Mouse (Mus musculus) midbrain, embryonic 13.5 days (tissue): ENCODE data around the gene 4930544D05Rik. TPM values are rescaled to one million over a fixed set of nuclear protein-coding genes. Genes with fewer than 3 reads are reported as not detected.

ENCODE experiments used
- ATAC-seq: fragments of 200-750 bp; cut with Nextera tagmentation; 2 replicates; pipeline ENCODE4 v1.8.0; 2017; ENCODE audit warnings: mild to moderate bottlenecking, moderate TSS enrichment, moderate library complexity
- H3K27ac ChIP-seq: fragments of 300-500 bp; sonication (generic); 2 replicates; pipeline ENCODE4 v1.5.1; 2015; ENCODE audit warnings: inconsistent platforms, mild to moderate bottlenecking, moderate library complexity
- H3K27me3 ChIP-seq: fragments of 300-500 bp; sonication (generic); 2 replicates; pipeline ENCODE4 v1.6.1; 2015; ENCODE audit warnings: mild to moderate bottlenecking, inconsistent platforms
- H3K36me3 ChIP-seq: fragments of 300-500 bp; sonication (generic); 2 replicates; pipeline ENCODE4 v1.6.1; 2015; ENCODE audit warnings: mild to moderate bottlenecking, inconsistent platforms
- H3K4me1 ChIP-seq: fragments of 300-500 bp; sonication (generic); replicated peaks from 2 replicates; pipeline ENCODE4 v1.6.1; 2015; ENCODE audit warnings: inconsistent platforms
- H3K4me2 ChIP-seq: fragments of 300-500 bp; sonication (generic); replicated peaks from 2 replicates; pipeline ENCODE4 v1.6.1; 2015; ENCODE audit warnings: moderate library complexity, mild to moderate bottlenecking, inconsistent platforms
- H3K4me3 ChIP-seq: fragments of 300-500 bp; sonication (generic); replicated peaks from 2 replicates; pipeline ENCODE4 v1.5.1; 2015; ENCODE audit warnings: mild to moderate bottlenecking, inconsistent platforms
- H3K9ac ChIP-seq: fragments of 300-500 bp; sonication (generic); replicated peaks from 2 replicates; pipeline ENCODE4 v1.6.1; 2015; ENCODE audit warnings: mild to moderate bottlenecking, inconsistent platforms
- H3K9me3 ChIP-seq: fragments of 300-500 bp; sonication (generic); 2 replicates; pipeline ENCODE4 v1.6.1; 2016; ENCODE audit warnings: mild to moderate bottlenecking, inconsistent platforms
- WGBS: fragments of 180-500 bp; shearing (Covaris S2); methylation state at CpG from one replicate; pipeline ENCODE4 v1.1.7; 2015; 5-methylcytosine and 5-hydroxymethylcytosine counted together
- polyA plus RNA-seq: library from polyadenylated mRNA; unstranded; fragments of >200 nt; fragmentation: Nextera tagmentation; extraction: Ambion mirVana; gene quantifications from 2 replicates; pipeline ENCODE4 v1.2.1, GENCODE M21; 2015

The 4930544D05Rik gene
- polyA plus RNA-seq, 1 experiment from 2014 or later, result not detected

DNA sequence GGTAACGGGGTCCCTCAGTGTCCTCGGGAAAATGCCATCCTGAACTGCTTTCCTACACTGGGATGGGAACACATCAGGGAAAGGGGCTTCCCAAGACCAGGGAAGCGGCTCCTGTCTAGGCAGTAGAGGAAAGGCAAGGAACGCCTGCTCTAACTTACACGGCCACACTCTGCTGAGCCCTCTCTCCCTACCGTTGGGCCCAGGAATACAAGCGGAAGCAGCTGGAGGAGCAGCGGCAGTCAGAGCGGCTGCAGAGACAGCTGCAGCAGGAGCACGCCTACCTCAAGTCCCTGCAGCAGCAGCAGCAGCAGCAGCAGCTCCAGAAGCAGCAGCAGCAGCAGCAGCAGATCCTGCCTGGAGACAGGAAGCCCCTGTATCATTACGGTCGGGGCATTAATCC lies 8.9 kb upstream of the 4930544D05Rik start:
- Histone ChIP-seq H3K27me3 (no peaks in the 10 kb centered on the region), H3K27ac (no peak overlapping the region), H3K4me2 (no peak overlapping the region), H3K4me1 (no peaks in the 10 kb centered on the region), H3K9me3 (no peaks in the 10 kb centered on the region), H3K4me3 (no peak overlapping the region), H3K36me3 (peaks cover 93% of the 10 kb centered on the region), H3K9ac (no peak overlapping the region)
- ATAC-seq, result no peak
- WGBS, result 84% methylated on average over 12 of the region's 12 CpGs

DNA sequence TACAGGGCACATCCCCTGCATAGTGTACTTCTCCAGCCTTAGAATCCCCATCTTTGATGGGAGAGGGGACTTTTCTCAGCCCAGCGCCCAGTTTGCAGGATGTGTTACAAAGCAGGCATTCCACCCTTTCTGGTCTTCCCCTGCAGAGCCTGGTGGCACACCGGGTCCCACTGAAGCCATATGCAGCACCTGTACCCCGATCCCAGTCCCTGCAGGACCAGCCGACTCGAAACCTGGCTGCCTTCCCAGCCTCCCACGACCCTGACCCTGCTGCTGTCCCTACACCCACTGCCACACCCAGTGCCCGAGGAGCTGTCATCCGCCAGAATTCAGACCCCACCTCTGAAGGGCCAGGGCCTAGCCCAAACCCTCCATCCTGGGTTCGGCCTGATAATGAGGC lies 8.0 kb upstream of the 4930544D05Rik start:
- H3K36me3 ChIP-seq, result peaks cover 96% of the 10 kb centered on the region
- no peak overlapping the region for H3K4me2 ChIP-seq
- ATAC-seq, result no peak
- no peak overlapping the region for H3K27ac ChIP-seq
- 95% methylated on average over 9 of the region's 9 CpGs for WGBS
- H3K9me3 ChIP-seq, result no peaks in the 10 kb centered on the region
- H3K4me1 ChIP-seq, result no peaks in the 10 kb centered on the region
- H3K27me3 ChIP-seq, result no peaks in the 10 kb centered on the region
- no peak overlapping the region for H3K9ac ChIP-seq
- no peak overlapping the region for H3K4me3 ChIP-seq

DNA sequence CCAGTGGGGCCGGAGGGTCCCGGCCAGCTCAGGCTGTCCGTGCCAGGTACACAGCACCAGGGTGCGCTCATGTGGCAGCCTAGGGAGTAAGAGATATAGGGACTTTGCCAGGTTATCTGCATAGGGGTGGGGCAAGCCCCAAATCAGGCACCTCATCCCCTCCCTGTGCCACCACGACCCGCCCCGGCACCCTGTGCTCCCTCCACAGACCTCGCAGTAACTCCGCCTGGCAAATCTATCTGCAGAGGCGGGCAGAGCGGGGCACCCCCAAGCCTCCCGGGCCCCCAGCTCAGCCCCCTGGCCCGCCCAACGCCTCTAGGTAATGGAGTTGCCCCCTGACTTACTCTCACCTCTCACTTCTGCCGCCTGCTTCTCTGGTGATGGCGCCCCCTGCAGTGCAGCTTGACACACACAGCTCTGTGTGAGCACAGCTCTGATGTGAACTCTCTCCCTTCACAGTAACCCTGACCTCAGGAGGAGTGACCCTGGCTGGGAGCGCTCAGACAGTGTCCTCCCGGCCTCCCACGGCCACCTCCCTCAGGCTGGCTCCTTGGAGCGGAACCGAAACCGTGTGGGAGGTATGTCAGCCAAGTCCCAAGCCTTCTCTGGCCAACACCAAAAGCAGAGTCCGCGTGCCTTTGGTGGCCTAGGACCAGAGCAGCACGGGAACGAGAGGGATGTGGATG lies 7.1 kb upstream of the 4930544D05Rik start:
- Histone ChIP-seq H3K36me3 (peaks cover 99% of the 10 kb centered on the region), H3K4me1 (no peaks in the 10 kb centered on the region), H3K9me3 (no peaks in the 10 kb centered on the region), H3K4me3 (no peak overlapping the region), H3K27ac (no peak overlapping the region), H3K27me3 (no peaks in the 10 kb centered on the region), H3K4me2 (no peak overlapping the region), H3K9ac (no peak overlapping the region)
- ATAC-seq, result no peak
- WGBS, result 89% methylated on average over 24 of the region's 26 CpGs

DNA sequence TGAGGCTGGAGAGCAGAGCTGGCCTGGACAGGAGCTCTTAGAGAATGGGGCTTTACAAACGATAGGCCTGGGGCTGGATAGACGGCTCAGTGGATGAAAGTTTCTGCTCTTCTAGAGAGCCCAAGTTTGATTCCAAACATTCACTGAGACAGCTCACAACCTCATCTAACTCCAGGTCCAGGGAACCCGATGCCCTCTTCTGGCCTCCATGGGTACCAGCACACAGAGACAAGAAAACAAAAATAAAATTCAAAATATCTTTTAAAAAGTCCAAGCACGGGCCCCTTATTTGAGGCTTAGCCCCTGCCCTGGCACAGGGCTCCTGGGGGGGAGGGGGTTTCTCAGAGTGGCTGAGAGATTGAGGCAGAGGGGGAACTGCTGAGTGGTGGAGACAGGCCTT lies 4.9 kb upstream of the 4930544D05Rik start:
- Histone ChIP-seq H3K4me3 (no peak overlapping the region), H3K4me1 (peaks cover 11% of the 10 kb centered on the region), H3K27me3 (peaks cover 10% of the 10 kb centered on the region; the same call in 1 of the 2 replicates), H3K36me3 (peaks cover 79% of the 10 kb centered on the region), H3K4me2 (no peak overlapping the region), H3K9ac (no peak overlapping the region), H3K27ac (no peak overlapping the region), H3K9me3 (no peaks in the 10 kb centered on the region)
- WGBS, result 91% methylated on average over 4 of the region's 4 CpGs
- no peak for ATAC-seq

DNA sequence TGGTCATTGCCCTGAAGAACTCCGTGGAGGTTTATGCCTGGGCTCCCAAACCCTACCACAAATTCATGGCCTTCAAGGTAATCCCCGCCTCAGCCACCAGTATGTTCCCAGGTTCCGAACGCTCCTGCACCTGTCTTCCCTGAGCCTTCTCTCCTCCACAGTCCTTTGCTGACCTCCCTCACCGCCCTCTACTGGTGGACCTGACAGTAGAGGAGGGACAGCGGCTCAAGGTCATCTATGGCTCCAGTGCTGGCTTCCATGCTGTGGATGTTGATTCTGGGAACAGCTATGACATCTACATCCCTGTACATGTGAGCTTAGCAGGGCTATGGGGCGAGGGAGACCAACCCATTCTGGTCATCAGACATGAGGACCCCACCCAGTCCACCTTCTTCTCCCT lies 3.1 kb upstream of the 4930544D05Rik start:
- Histone ChIP-seq H3K27me3 (peaks cover 18% of the 10 kb centered on the region; the same call in 1 of the 2 replicates), H3K4me3 (no peak overlapping the region), H3K4me2 (no peak overlapping the region), H3K27ac (no peak overlapping the region), H3K9me3 (no peaks in the 10 kb centered on the region), H3K36me3 (peaks cover 62% of the 10 kb centered on the region), H3K4me1 (peaks cover 11% of the 10 kb centered on the region), H3K9ac (no peak overlapping the region; the same call in 1 of the 2 replicates)
- ATAC-seq, result no peak
- 73% methylated on average over 7 of the region's 7 CpGs for WGBS

DNA sequence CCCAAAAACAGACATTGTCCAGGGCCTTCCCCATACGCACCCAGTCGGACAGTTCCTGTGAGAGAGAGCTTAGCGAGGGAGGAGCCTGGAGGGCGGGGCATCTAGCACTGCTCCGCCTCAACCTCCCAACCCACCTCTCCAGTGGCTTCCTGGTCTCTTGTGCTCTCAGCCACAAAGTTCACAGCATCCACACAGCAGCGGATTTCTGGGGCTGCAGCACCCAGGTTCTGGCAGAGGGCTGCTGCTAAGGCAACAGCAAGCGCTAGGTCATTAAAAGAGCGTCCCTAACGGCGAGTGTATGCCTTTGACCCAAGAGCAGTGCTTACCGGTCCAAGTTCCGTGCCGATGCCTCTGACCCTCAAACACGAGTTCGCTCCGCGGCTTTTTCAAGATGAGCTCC lies 574 bp upstream of the 4930544D05Rik start:
- ATAC-seq, result peak; percentile 45; the same call in 1 of the 2 replicates
- Histone ChIP-seq H3K4me1 (peaks cover 11% of the 10 kb centered on the region), H3K36me3 (peaks cover 36% of the 10 kb centered on the region), H3K9me3 (no peaks in the 10 kb centered on the region), H3K4me2 (peak overlapping the region; percentile 54), H3K4me3 (peak overlapping the region; percentile 25), H3K27me3 (peaks cover 18% of the 10 kb centered on the region; the same call in 1 of the 2 replicates), H3K9ac (peak overlapping the region; percentile 57), H3K27ac (no peak overlapping the region)
- WGBS, result 2% methylated on average over 17 of the region's 17 CpGs

DNA sequence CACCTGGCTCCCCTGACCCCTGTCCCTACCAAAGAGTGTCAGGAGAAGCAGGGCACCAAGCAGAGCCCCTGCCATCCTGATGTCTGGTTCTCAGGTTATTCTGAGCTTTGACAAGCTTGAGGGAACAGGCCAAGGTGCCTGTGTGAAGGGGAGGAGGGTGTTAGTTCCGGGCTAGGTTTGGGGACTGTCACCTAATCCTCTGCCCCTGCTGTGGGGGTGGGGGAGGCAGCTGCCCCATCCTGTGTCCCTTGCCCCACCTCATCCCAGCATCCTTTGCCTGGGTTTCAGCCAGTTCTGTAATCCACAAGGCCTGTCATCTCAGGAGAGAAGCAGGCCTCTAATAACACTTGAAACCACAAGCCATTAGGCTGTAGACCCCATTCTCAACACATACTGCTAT lies 3.5 kb downstream of the 4930544D05Rik start, which contains the start of gene Chrne:
Chrne (minus strand) TSS at position 116 of the 400 bp plus-strand sequence.
- ATAC-seq, result no peak
- WGBS, result 37% methylated on average over 1 of the region's 1 CpGs

DNA sequence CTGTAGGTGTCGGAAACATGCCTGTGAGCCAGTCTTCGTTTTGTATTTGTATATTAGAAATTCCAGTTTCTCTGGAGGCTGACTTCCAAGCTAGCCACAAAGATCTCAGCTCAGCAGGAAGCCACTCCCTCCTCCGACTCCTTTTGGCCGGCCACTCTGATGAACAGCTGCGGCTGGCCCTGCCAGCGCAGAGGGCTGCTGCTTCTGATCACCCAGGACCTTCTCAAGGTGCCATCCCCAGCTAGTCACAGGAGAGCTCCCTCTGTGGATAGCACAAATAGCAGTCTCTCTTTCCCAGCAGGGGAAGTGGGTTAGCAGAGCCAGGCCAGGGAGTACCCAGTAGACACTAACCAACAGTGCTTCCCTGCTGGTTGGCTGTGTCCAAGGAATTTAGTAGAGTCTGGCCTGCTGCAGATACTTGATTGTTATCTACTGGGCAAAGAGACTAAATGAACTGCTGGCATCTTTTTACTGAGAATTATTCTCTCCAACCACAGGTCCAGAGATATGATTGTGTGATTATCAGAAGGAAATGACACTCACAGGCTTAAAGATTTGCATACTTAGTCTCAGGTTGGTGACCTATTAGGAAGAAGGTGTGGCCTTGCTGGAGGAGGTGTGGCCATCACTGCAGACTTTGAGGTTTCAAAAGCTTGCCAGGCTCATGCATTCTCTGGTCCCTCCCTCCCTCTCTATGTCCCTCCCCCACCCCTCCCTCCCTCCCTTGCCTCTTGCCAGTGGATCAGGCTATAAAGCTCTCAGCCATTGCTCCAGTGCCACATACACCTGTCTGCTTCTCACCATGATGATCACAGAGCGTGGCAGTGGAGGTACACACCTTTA lies 6.5 kb downstream of the 4930544D05Rik start:
- 48% methylated on average over 7 of the region's 7 CpGs for WGBS
- Histone ChIP-seq H3K27ac (no peak overlapping the region), H3K4me2 (no peak overlapping the region), H3K4me3 (no peak overlapping the region), H3K9me3 (no peaks in the 10 kb centered on the region), H3K9ac (0 out of 2 replicates have a peak overlapping the region, but pooled peaks have one; percentile 21), H3K36me3 (no peaks in the 10 kb centered on the region), H3K27me3 (no peaks in the 10 kb centered on the region), H3K4me1 (no peaks in the 10 kb centered on the region)
- no peak for ATAC-seq

More for the DNA sequence above, 3.5 kb downstream of the 4930544D05Rik start, which contains the start of gene Chrne:
- no peaks in the 10 kb centered on the region for H3K36me3 ChIP-seq
- no peak within 1 kb of the TSS for H3K9ac ChIP-seq
- H3K27ac ChIP-seq, result no peak within 1 kb of the TSS
- H3K9me3 ChIP-seq, result no peaks in the 10 kb centered on the region
- no peak within 1 kb of the TSS for H3K4me2 ChIP-seq
- H3K4me1 ChIP-seq, result peaks cover 11% of the 10 kb centered on the region
- peaks cover 18% of the 10 kb centered on the region; the same call in 1 of the 2 replicates for H3K27me3 ChIP-seq
- no peak within 1 kb of the TSS for H3K4me3 ChIP-seq

DNA sequence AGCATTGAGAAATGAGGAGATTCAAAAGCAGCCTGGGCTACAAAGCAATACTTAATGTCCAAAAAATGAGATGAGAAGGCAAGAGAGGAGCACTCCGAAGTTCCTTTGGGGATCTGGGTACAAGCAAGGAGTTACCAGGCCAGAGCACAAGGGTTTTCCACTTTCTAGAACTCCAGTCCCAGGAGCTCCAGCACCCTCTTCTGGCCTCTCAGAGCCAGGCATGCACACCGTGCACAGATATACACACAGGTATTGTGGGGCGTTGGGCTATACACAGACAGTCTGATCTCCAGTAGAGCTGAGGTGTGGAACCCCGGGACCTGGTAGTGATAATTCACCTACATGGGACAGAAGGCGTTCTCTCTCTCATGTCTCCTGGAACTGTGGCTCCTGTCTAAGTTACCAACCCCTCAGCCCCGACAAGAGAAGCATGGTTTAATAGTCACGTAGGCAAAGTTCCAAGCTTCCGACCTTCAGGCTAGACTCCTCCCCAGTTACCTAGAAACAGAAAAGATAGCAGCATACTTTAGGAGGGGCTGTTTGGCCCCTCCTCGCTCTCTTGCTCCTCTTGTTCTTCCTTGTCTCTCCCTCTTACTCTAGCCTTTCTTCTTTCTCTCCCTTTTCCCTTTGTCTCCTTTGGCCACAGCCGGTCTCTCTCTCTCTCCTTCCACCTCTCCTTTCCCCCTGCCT lies 7.5 kb downstream of the 4930544D05Rik start:
- no peaks in the 10 kb centered on the region for H3K27me3 ChIP-seq
- H3K4me3 ChIP-seq, result no peak overlapping the region
- no peaks in the 10 kb centered on the region for H3K36me3 ChIP-seq
- no peak overlapping the region for H3K27ac ChIP-seq
- WGBS, result 83% methylated on average over 10 of the region's 10 CpGs
- H3K9ac ChIP-seq, result no peak overlapping the region
- no peak for ATAC-seq
- no peaks in the 10 kb centered on the region for H3K4me1 ChIP-seq
- no peaks in the 10 kb centered on the region for H3K9me3 ChIP-seq
- H3K4me2 ChIP-seq, result no peak overlapping the region

DNA sequence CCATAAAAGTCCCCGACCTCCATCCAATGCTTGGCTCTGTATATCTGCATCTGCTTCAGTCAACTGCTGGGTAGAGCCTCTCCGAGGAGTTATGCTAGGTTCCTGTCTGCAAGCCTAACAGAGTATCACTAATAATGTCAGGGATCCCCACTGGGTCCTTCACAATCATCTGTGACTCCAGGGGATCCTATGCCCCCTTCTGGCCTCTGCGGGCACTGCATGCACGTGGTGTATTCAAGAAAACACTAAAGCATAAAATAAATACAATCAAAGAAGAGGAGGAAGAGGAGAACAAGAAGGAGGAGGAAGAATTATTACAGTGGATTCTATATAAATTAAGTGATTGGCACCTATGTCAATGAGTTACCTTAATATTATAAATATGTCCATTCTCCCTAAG lies 9.8 kb downstream of the 4930544D05Rik start:
- Histone ChIP-seq H3K27me3 (no peaks in the 10 kb centered on the region), H3K4me2 (no peak overlapping the region), H3K9me3 (no peaks in the 10 kb centered on the region), H3K4me3 (no peak overlapping the region), H3K9ac (no peak overlapping the region), H3K4me1 (no peaks in the 10 kb centered on the region), H3K36me3 (no peaks in the 10 kb centered on the region), H3K27ac (no peak overlapping the region)
- 54% methylated on average over 4 of the region's 4 CpGs for WGBS
- no peak for ATAC-seq

DNA sequence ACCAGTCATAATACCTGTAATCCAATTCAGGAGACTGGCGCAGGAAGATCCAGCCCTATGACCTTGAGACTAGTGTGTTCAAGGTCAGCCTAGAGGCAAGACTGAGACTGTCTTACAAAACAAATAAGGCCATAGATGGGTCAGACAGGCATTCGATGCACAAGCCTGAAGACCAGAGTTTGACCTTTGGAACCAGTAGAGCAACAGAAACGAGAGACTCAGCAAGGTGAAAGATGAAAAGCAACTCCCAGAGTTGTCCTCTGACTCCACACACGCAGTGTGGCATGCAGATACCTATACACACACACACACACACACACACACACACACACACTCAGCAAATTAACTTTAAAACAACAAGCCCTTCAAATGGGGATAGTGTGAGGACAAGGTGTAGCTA lies 11.2 kb downstream of the 4930544D05Rik start:
- no peak for ATAC-seq
- Histone ChIP-seq H3K9ac (no peak overlapping the region), H3K27ac (no peak overlapping the region), H3K36me3 (no peaks in the 10 kb centered on the region), H3K9me3 (no peaks in the 10 kb centered on the region), H3K4me1 (no peaks in the 10 kb centered on the region), H3K27me3 (no peaks in the 10 kb centered on the region), H3K4me2 (no peak overlapping the region), H3K4me3 (no peak overlapping the region)
- 82% methylated on average over 4 of the region's 4 CpGs for WGBS

DNA sequence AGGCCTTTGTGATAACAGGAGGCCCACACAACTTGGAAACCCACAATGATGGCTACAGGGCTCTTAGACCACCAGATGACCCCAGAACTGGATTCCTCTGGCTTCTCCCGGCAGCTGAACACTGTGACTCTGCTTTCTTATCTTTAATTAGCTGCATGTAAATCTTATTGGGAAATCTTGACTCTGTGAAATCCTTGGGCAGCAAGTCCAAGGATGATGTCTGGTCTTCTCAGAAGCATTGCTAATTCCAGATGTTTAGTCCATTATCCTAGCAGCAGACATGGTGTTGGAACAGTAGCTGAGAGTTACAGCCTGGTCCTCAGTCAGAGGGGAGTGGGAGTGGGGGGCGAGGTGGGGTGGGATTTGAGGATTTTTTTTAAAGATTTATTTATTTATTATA lies 12.8 kb downstream of the 4930544D05Rik start:
- no peak for ATAC-seq
- 80% methylated on average over 2 of the region's 2 CpGs for WGBS

More for the DNA sequence above, 12.8 kb downstream of the 4930544D05Rik start:
- Histone ChIP-seq H3K4me3 (no peak overlapping the region), H3K36me3 (no peaks in the 10 kb centered on the region), H3K9me3 (no peaks in the 10 kb centered on the region), H3K4me2 (no peak overlapping the region), H3K4me1 (no peaks in the 10 kb centered on the region), H3K27ac (no peak overlapping the region), H3K27me3 (no peaks in the 10 kb centered on the region), H3K9ac (no peak overlapping the region)
